Mouse (Mus musculus): ENCODE results near the gene Lefty2.

DNA sequence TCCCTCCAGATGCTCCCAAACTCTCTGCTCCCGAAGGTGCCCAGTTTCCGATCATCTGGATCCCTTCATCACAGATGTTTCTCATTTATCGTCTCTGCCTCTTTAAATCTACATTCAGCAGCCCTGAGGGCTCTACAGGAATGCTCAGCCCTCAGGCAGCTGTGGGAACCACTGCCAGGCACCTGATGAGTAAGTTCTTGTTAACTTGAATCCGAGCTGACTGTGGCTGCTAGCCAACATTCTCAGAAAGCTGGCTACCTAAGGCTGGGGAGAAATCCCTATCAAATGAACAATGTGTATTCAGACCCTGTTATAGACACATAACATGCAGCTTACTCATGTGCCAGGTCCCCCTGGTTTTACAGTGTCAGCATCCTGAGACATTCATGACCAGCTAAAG is 20.9 kb downstream of the Lefty2 start:
- TF ChIP-seq POLR2A (IDR thresholded peaks at IDR 0.05; ENCODE audit: borderline replicate concordance, low read depth, low read length), result no peak
- no peak for TF ChIP-seq CTCF (IDR thresholded peaks at IDR 0.05; ENCODE audit: low read depth, low read length)
